Mouse (Mus musculus): ENCODE measurements around the gene Pde4c. TPM values are rescaled to one million over a fixed set of nuclear protein-coding genes. Genes with fewer than 3 reads are reported as not detected.

The Pde4c gene
- total and polyA plus RNA-seq, 2 experiments from 2014 or later: 0.39 to 0.77 TPM

DNA sequence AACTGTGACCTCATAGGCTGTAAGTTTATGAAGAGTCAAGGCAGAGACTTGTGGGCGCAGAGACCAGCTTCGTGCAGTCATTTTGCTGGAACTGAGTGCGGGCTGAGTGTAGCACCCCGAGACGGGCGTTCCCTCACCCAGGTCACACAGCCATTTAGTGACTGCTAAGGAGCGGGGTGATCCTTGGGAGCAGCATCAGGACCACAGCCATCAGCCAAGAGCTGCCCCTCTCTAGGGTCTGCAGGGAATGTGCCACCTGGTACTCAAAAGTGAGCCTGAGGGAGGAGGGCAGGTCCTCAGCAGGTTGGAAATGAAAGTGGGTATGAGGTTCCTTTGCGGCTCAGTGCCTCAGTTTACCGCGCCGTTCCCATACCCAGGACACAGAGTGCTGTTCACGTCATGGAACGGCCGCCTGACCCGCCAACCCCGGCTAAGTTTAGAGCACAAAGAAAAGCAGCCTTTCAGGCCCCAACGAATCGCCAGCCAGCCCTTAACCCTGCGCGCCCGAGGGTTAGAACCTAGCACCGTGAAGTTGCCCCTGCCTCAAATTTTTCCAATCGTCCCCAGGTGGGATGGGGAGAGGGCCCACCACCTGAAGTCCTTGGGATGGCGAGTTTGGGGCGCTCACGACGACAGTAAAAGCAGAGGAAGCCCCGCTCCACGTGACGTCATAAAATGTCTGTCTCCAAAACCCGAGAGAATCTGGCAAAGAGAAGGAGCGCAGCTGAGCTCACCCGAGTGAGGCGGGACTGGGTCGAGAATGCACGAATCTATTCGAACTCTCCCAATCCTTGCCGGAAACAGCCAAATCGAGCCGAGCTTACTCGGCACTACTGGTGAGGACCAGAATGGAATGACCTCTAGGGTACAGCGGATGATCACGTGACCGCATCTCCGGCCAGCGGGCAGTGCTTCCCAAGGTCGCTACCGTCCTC is 20.4 kb downstream of the Pde4c start:
- H3K36me3 ChIP-seq (ENCODE audit: insufficient read depth, low read length): no peaks in the 10 kb centered on the region
- 0 out of 2 replicates have a peak overlapping the region, but pooled peaks have one; percentile 3 for H3K9ac ChIP-seq (replicated peaks; ENCODE audit: low read length, poor library complexity, severe bottlenecking)
- H3K27me3 ChIP-seq (ENCODE audit: insufficient read depth, low read length): peaks cover 41% of the 10 kb centered on the region
- H3K9me3 ChIP-seq (ENCODE audit: low read length): no peaks in the 10 kb centered on the region
- no peak overlapping the region for H3K27ac ChIP-seq (ENCODE audit: low read depth, low read length)
- H3K4me2 ChIP-seq (ENCODE audit: low read depth, low read length, poor library complexity, severe bottlenecking): peak overlapping the region; percentile 49
- peak overlapping the region; percentile 31 for H3K4me3 ChIP-seq (ENCODE audit: low read depth, low read length)
- TF ChIP-seq CTCF (IDR thresholded peaks at IDR 0.05): no peak
- ATAC-seq (ENCODE audit: low FRiP score) (peak; percentile 40), DNase-seq (ENCODE audit: low spot score) (peak; percentile 59)
- H3K4me1 ChIP-seq (ENCODE audit: insufficient read depth, low read length): peaks cover 4% of the 10 kb centered on the region; the same call in 1 of the 2 replicates
- 3% methylated on average over 48 of the region's 48 CpGs for WGBS

DNA sequence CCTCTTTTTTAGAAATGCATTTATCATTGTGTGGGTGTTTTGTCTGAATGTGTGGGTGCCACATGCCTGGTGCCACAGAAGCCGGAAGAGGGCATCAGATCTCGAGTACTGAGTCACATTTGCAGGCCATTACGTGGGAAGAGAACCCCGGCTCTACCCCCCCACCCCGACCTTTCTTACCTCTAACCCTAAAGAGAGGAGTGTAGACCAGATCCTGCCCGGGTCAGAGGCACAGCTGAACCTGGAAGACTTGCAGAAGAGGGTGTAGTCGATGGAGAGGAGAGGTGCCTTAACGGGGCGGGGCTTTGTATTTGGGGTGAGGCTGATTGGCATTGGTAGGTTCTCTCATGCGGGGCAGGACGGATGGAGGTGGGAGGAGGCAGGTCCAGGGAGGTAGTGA is 21.3 kb downstream of the Pde4c start:
- Histone ChIP-seq H3K4me3 (ENCODE audit: low read depth, low read length) (no peak overlapping the region), H3K4me2 (ENCODE audit: low read depth, low read length, poor library complexity, severe bottlenecking) (no peak overlapping the region), H3K4me1 (ENCODE audit: insufficient read depth, low read length) (peaks cover 4% of the 10 kb centered on the region; the same call in 1 of the 2 replicates), H3K36me3 (ENCODE audit: insufficient read depth, low read length) (no peaks in the 10 kb centered on the region), H3K9me3 (ENCODE audit: low read length) (no peaks in the 10 kb centered on the region), H3K9ac (replicated peaks; ENCODE audit: low read length, poor library complexity, severe bottlenecking) (no peak overlapping the region), H3K27me3 (ENCODE audit: insufficient read depth, low read length) (peaks cover 43% of the 10 kb centered on the region), H3K27ac (ENCODE audit: low read depth, low read length) (no peak overlapping the region)
- ATAC-seq (ENCODE audit: low FRiP score): no peak
- no peak for TF ChIP-seq CTCF (IDR thresholded peaks at IDR 0.05)
- 60% methylated on average over 11 of the region's 11 CpGs for WGBS
- DNase-seq (ENCODE audit: low spot score): no peak

DNA sequence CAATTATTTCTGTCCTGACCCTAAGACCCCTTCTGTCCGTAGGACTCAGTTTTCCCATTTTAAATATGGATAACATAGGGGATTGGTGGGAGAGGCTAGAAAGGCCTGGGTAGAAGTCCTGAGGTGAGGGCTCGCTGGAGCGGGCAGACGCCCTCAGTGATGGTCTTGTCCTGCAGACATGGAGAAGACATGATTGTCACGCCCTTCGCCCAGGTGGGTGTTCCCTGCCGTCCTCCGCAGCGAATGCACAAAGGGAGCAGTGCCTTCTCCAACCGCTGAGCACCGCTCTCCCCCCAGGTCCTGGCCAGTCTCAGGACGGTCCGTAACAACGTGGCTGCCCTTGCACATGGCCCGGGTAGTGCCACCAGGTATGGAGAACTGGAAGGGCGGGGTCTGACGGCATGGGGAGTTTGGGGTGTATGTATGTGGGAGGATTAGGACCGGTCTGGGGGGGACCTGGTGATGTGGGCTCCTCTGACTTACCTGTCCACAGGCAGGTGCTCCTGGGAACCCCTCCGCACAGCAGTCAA is 22.2 kb downstream of the Pde4c start:
- Histone ChIP-seq H3K36me3 (ENCODE audit: insufficient read depth, low read length) (no peaks in the 10 kb centered on the region), H3K4me3 (ENCODE audit: low read depth, low read length) (no peak overlapping the region), H3K4me2 (ENCODE audit: low read depth, low read length, poor library complexity, severe bottlenecking) (no peak overlapping the region), H3K9ac (replicated peaks; ENCODE audit: low read length, poor library complexity, severe bottlenecking) (no peak overlapping the region), H3K27ac (ENCODE audit: low read depth, low read length) (no peak overlapping the region), H3K9me3 (ENCODE audit: low read length) (no peaks in the 10 kb centered on the region), H3K27me3 (ENCODE audit: insufficient read depth, low read length) (peaks cover 45% of the 10 kb centered on the region), H3K4me1 (ENCODE audit: insufficient read depth, low read length) (peaks cover 4% of the 10 kb centered on the region; the same call in 1 of the 2 replicates)
- 62% methylated on average over 19 of the region's 19 CpGs for WGBS
- TF ChIP-seq CTCF (IDR thresholded peaks at IDR 0.05): no peak
- DNase-seq (ENCODE audit: low spot score) (no peak), ATAC-seq (ENCODE audit: low FRiP score) (no peak)

DNA sequence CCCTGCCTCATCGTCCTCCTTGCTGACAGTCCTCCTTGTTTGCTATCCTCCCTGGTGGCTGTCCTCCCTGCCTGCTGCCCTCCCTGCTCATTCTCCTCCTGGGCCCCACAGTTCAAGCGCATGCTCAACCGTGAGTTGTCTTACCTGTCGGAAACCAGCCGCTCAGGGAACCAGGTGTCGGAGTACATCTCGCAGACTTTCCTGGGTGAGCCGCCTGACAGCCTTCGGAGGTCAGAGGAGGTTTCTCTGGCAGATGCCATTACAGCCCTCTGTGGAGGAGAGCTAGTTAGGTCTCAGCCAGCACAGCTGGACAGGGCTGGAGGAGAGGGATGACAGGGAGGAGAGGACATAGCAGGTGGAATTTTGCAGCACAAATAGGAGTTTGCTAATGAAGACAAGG is 23.2 kb downstream of the Pde4c start:
- Histone ChIP-seq H3K4me2 (ENCODE audit: low read depth, low read length, poor library complexity, severe bottlenecking) (no peak overlapping the region), H3K36me3 (ENCODE audit: insufficient read depth, low read length) (no peaks in the 10 kb centered on the region), H3K9ac (replicated peaks; ENCODE audit: low read length, poor library complexity, severe bottlenecking) (no peak overlapping the region), H3K27ac (ENCODE audit: low read depth, low read length) (no peak overlapping the region), H3K27me3 (ENCODE audit: insufficient read depth, low read length) (peaks cover 45% of the 10 kb centered on the region), H3K4me3 (ENCODE audit: low read depth, low read length) (no peak overlapping the region), H3K9me3 (ENCODE audit: low read length) (no peaks in the 10 kb centered on the region), H3K4me1 (ENCODE audit: insufficient read depth, low read length) (peaks cover 4% of the 10 kb centered on the region; the same call in 1 of the 2 replicates)
- 82% methylated on average over 9 of the region's 9 CpGs for WGBS
- ATAC-seq (ENCODE audit: low FRiP score): no peak
- no peak for TF ChIP-seq CTCF (IDR thresholded peaks at IDR 0.05)
- no peak for DNase-seq (ENCODE audit: low spot score)

DNA sequence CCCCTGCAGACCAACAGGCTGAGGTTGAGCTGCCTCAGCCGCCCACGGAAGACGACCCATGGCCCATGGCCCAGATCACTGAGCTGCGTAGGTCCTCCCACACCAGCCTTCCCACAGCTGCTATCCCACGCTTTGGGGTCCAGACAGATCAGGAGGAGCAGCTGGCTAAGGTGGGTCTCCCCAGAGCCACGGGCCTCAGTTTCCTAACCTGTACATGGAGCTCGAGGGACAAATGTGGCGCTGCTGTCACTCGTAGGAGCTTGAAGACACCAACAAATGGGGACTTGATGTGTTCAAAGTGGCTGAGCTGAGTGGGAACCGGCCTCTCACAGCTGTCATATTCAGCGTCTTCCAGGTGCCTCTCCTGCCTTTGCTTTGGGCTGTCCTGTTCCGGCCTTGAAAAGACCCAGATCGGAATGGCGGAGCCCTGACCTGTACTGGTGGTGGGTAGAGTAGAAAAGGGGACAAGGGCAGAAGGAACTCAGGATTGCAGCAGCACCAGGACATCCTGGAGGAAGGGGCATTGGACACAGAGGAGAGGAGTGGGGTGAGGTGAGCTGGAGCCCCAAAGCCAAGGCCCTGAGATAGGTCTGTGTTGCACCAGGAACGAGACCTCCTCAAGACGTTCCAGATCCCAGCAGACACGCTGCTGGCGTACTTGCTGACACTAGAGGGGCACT is 23.8 kb downstream of the Pde4c start:
- H3K27ac ChIP-seq (ENCODE audit: low read depth, low read length): no peak overlapping the region
- no peaks in the 10 kb centered on the region for H3K9me3 ChIP-seq (ENCODE audit: low read length)
- no peak overlapping the region for H3K9ac ChIP-seq (replicated peaks; ENCODE audit: low read length, poor library complexity, severe bottlenecking)
- ATAC-seq (ENCODE audit: low FRiP score): no peak
- H3K27me3 ChIP-seq (ENCODE audit: insufficient read depth, low read length): peaks cover 42% of the 10 kb centered on the region
- no peaks in the 10 kb centered on the region for H3K36me3 ChIP-seq (ENCODE audit: insufficient read depth, low read length)
- H3K4me1 ChIP-seq (ENCODE audit: insufficient read depth, low read length): peaks cover 4% of the 10 kb centered on the region; the same call in 1 of the 2 replicates
- no peak overlapping the region for H3K4me3 ChIP-seq (ENCODE audit: low read depth, low read length)
- WGBS: 83% methylated on average over 18 of the region's 18 CpGs
- H3K4me2 ChIP-seq (ENCODE audit: low read depth, low read length, poor library complexity, severe bottlenecking): no peak overlapping the region
- no peak for TF ChIP-seq CTCF (IDR thresholded peaks at IDR 0.05)
- no peak for DNase-seq (ENCODE audit: low spot score)
